Mouse (Mus musculus) intestine, embryonic 14.5 days (tissue): Measurements from ENCODE around the gene Acot4. TPM values are rescaled to one million over a fixed set of nuclear protein-coding genes. Genes with fewer than 3 reads are reported as not detected.
"Not testable (repeated sequence)": the region's sequence is repeated elsewhere in the genome, so short reads cannot be mapped to it uniquely, and the experiment has no call there.

Source experiments
- ATAC-seq: fragments of 200-750 bp; cut with Nextera tagmentation; replicated peaks from 2 replicates; pipeline ENCODE4 v1.8.0; 2017; ENCODE audit warnings: low read depth, moderate number of reproducible peaks, moderate TSS enrichment, moderate library complexity; ENCODE audit not compliant: low FRiP score, low TSS enrichment
- DNase-seq: peaks from one replicate; pipeline ENCODE4 v3.0.0-alpha.2; 2018; ENCODE audit warnings: low spot score
- H3K27ac ChIP-seq: fragments of 300-500 bp; sonication (generic); 2 replicates; pipeline ENCODE4 v1.5.1; 2014; ENCODE audit warnings: low read depth, mild to moderate bottlenecking, control low read depth
- H3K27me3 ChIP-seq: fragments of 300-500 bp; sonication (generic); replicated peaks from 2 replicates; pipeline ENCODE4 v1.6.1; 2014; ENCODE audit warnings: low read length, control low read depth; ENCODE audit not compliant: control insufficient read depth, insufficient read depth
- H3K36me3 ChIP-seq: fragments of 300-500 bp; sonication (generic); 2 replicates; pipeline ENCODE4 v1.6.1; 2014; ENCODE audit warnings: low read length, control low read depth; ENCODE audit not compliant: control insufficient read depth, insufficient read depth
- H3K4me1 ChIP-seq: fragments of 300-500 bp; sonication (generic); replicated peaks from 2 replicates; pipeline ENCODE4 v1.6.1; 2014; ENCODE audit warnings: low read length, control low read depth, mixed read lengths; ENCODE audit not compliant: control insufficient read depth, insufficient read depth
- H3K4me2 ChIP-seq: fragments of 300-500 bp; sonication (generic); 2 replicates; pipeline ENCODE4 v1.6.1; 2014; ENCODE audit warnings: low read length
- H3K4me3 ChIP-seq: fragments of 300-500 bp; sonication (generic); 2 replicates; pipeline ENCODE4 v1.5.1; 2014; ENCODE audit warnings: low read depth, low read length, control low read depth, mixed read lengths
- H3K9ac ChIP-seq: fragments of 300-500 bp; sonication (generic); 2 replicates; pipeline ENCODE4 v1.6.1; 2014; ENCODE audit warnings: mild to moderate bottlenecking, low read length
- H3K9me3 ChIP-seq: fragments of 300-500 bp; sonication (generic); 2 replicates; pipeline ENCODE4 v1.6.1; 2016; ENCODE audit warnings: low read length, control low read depth; ENCODE audit not compliant: control insufficient read depth
- WGBS: fragments of 180-500 bp; shearing (Covaris S2); extraction: QIAGEN DNeasy Blood & Tissue Kit; methylation state at CpG from one replicate; pipeline ENCODE4 v1.1.7; 2014; 5-methylcytosine and 5-hydroxymethylcytosine counted together
- polyA plus RNA-seq: library from polyadenylated mRNA; unstranded; fragments of >200 nt; fragmentation: Nextera tagmentation; extraction: Ambion mirVana; gene quantifications from 2 replicates; pipeline ENCODE4 v1.2.1, GENCODE M21; 2014

Acot4 gene
- polyA plus RNA-seq, 1 experiment from 2014 or later: 2.2 TPM

GRCm38 (mm10) chr12:84008729-84009128 is 29.4 kb upstream of the Acot4 start:
- peak overlapping the region; percentile 51 for H3K9ac ChIP-seq
- peak overlapping the region; percentile 43; the same call in 1 of the 2 replicates for H3K4me3 ChIP-seq
- peaks cover 8% of the 10 kb centered on the region; the same call in 1 of the 2 replicates for H3K4me1 ChIP-seq
- peak overlapping the region; percentile 45 for H3K4me2 ChIP-seq
- no peaks in the 10 kb centered on the region for H3K27me3 ChIP-seq
- DNase-seq: no peak
- H3K36me3 ChIP-seq: no peaks in the 10 kb centered on the region
- 62% methylated on average over 8 of the region's 8 CpGs for WGBS
- peak overlapping the region; percentile 66 for H3K27ac ChIP-seq
- no peaks in the 10 kb centered on the region for H3K9me3 ChIP-seq
- ATAC-seq: no peak

GRCm38 (mm10) chr12:84009171-84009965 is 28.8 kb upstream of the Acot4 start, which contains the start of gene Acot1:
Acot1 (plus strand) TSS chr12:84009490.
- Histone ChIP-seq H3K4me2 (peak within 1 kb of the TSS; percentile 45), H3K4me3 (peak within 1 kb of the TSS; percentile 43), H3K9ac (peak within 1 kb of the TSS; percentile 51), H3K27ac (peak within 1 kb of the TSS; percentile 66)
- 1% methylated on average over 53 of the region's 70 CpGs for WGBS
- not testable (repeated sequence) for H3K4me1 ChIP-seq, H3K9me3 ChIP-seq, H3K27me3 ChIP-seq, H3K36me3 ChIP-seq
- ATAC-seq (peak; percentile 99), DNase-seq (peak; percentile 76)

DNA sequence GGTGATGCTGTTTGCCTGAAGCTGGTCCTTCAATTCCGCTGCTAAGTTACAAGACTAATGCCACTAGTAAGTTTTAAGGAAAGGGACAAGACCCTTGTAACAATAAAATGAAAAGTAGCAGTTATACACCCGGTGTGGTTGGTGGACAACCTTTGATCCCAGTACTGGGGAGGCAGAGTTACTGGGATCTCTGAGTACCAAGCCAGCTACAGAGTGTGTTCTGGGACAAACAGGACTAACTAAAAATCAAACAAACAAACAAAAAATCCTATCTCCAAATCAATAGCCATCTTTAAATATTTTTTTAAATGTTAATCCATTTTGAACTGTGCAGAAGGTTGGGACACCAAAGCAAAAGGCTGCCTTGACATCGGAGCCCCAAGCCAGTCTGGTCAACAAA is 28.0 kb upstream of the Acot4 start:
- peak overlapping the region; percentile 43 for H3K4me3 ChIP-seq
- H3K4me1 ChIP-seq: peaks cover 8% of the 10 kb centered on the region; the same call in 1 of the 2 replicates
- H3K9me3 ChIP-seq: no peaks in the 10 kb centered on the region
- DNase-seq: no peak
- peaks cover 4% of the 10 kb centered on the region; the same call in 1 of the 2 replicates for H3K36me3 ChIP-seq
- 74% methylated on average over 3 of the region's 3 CpGs for WGBS
- H3K27me3 ChIP-seq: no peaks in the 10 kb centered on the region
- no peak overlapping the region for H3K27ac ChIP-seq
- peak overlapping the region; percentile 51 for H3K9ac ChIP-seq
- peak overlapping the region; percentile 45 for H3K4me2 ChIP-seq
- ATAC-seq: no peak

- DNase-seq: no peak
- H3K27ac ChIP-seq: no peak overlapping the region
- peaks cover 4% of the 10 kb centered on the region; the same call in 1 of the 2 replicates for H3K36me3 ChIP-seq
- H3K4me1 ChIP-seq: peaks cover 8% of the 10 kb centered on the region; the same call in 1 of the 2 replicates
- WGBS: 52% methylated on average over 12 of the region's 12 CpGs
- 0 out of 2 replicates have a peak overlapping the region, but pooled peaks have one; percentile 2 for H3K9ac ChIP-seq
- H3K27me3 ChIP-seq: no peaks in the 10 kb centered on the region
- H3K4me3 ChIP-seq: 0 out of 2 replicates have a peak overlapping the region, but pooled peaks have one; percentile 4
- ATAC-seq: 0 out of 2 replicates have a peak, but pooled peaks have one; percentile 30
- H3K4me2 ChIP-seq: peak overlapping the region; percentile 45
- no peaks in the 10 kb centered on the region for H3K9me3 ChIP-seq
Measured at GRCm38 (mm10) chr12:84011251-84012040, 26.7 kb upstream of the Acot4 start.

- no peak overlapping the region for H3K9ac ChIP-seq
- no peak for ATAC-seq
- peaks cover 9% of the 10 kb centered on the region; the same call in 1 of the 2 replicates for H3K36me3 ChIP-seq
- 71% methylated on average over 6 of the region's 6 CpGs for WGBS
- no peak overlapping the region for H3K4me2 ChIP-seq
- H3K9me3 ChIP-seq: no peaks in the 10 kb centered on the region
- no peak overlapping the region for H3K27ac ChIP-seq
- DNase-seq: no peak
- H3K27me3 ChIP-seq: no peaks in the 10 kb centered on the region
- no peak overlapping the region for H3K4me3 ChIP-seq
- H3K4me1 ChIP-seq: peaks cover 8% of the 10 kb centered on the region; the same call in 1 of the 2 replicates
Measured at GRCm38 (mm10) chr12:84013130-84013529, 25.0 kb upstream of the Acot4 start.

- Histone ChIP-seq H3K4me3 (no peak overlapping the region), H3K36me3 (peaks cover 9% of the 10 kb centered on the region; the same call in 1 of the 2 replicates), H3K4me1 (peaks cover 8% of the 10 kb centered on the region; the same call in 1 of the 2 replicates), H3K9ac (no peak overlapping the region), H3K9me3 (no peaks in the 10 kb centered on the region), H3K27ac (no peak overlapping the region), H3K27me3 (no peaks in the 10 kb centered on the region), H3K4me2 (no peak overlapping the region)
- ATAC-seq (no peak), DNase-seq (no peak)
- 91% methylated on average over 7 of the region's 7 CpGs for WGBS
Measured at GRCm38 (mm10) chr12:84013701-84014100, 24.5 kb upstream of the Acot4 start.

DNA sequence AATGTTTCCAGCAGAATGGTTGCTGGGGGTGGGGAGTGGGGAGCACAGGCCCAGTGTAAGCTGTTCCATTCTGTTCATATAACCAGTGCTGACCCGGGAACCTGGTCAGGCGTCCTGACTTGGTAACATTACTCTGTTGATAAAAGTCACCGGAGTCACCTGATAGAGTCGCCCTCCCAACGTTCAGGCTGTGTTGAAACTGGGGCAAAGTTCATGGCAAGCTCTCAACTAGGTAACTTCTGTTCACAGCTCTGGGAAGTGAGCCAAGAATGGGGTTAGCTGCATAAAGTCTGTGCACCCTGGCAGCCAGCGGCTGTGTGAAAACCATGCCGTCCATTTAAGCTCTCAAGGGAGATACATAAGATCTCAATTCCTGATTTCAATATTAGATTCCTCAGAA is 17.7 kb upstream of the Acot4 start:
- H3K9ac ChIP-seq, H3K4me2 ChIP-seq, H3K9me3 ChIP-seq, H3K27me3 ChIP-seq, H3K4me3 ChIP-seq, H3K27ac ChIP-seq, H3K36me3 ChIP-seq, DNase-seq, H3K4me1 ChIP-seq: not testable (repeated sequence)
- 43% methylated on average over 7 of the region's 7 CpGs for whole genome bisulfite sequencing
- peak; percentile 69 for ATAC-seq

GRCm38 (mm10) chr12:84022266-84022665 is 15.9 kb upstream of the Acot4 start:
- not testable (repeated sequence) for H3K27ac ChIP-seq, DNase-seq, H3K4me2 ChIP-seq, H3K9ac ChIP-seq, H3K4me1 ChIP-seq, ATAC-seq, H3K4me3 ChIP-seq, H3K27me3 ChIP-seq, H3K9me3 ChIP-seq, H3K36me3 ChIP-seq
- WGBS: 91% methylated on average over 4 of the region's 4 CpGs
